Mouse (Mus musculus) naive thymus-derived CD4-positive, alpha-beta T cell, adult 2 months (primary cell): Measurements from ENCODE around the gene Cfd.

Experiments used
- DNase-seq: peaks from one replicate; pipeline ENCODE4 v3.0.0-alpha.2; 2011; ENCODE audit warnings: low read depth

The Cfd gene

GRCm38 (mm10) chr10:79890670-79891069 is at the start of gene Cfd:
Gene Cfd (plus strand): TSS chr10:79890853.
- no peak for DNase-seq

- no peak for DNase-seq
These were observed 48.3 kb upstream of the Cfd start for GRCm38 (mm10) chr10:79842322-79842721.

DNA sequence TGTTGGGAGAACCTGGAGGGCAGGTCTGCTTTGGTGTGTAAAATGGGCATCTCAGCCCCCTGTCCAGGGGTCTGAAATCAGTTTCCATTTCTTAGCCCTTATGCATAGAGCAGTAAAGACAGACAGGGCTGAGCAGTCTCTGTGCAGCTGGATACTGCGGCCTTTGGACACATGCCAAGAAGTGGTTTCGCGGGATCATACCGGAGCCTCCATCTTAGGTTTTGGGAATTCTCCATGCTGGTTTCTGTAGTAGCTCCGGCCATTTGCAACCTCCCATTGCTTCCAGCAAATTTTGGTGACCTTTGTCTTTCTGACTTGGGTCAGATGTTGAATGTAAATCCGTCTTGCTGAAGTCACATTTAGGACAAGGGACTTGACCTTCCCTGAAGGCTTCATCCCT is 47.2 kb upstream of the Cfd start:
- no peak for DNase-seq

DNA sequence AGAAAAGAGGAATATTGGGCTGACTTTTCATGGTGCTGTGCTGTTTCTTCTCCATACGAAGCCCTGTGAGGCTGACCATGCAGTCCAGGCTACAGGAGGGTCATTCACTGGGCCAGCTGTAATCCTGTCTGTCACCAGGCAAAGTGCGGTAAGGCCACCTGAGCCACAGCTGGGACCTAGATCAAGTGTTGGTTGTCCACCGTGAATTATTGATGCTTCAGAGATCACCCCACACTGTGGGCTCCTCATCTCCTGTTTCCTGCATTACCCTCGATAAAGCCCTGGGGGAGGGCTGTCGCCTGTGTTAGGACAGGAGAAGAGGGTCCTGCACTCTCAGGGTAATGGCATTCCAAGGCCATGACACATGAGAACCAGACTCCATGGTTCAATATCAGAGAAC is 44.1 kb upstream of the Cfd start:
- no peak for DNase-seq

DNA sequence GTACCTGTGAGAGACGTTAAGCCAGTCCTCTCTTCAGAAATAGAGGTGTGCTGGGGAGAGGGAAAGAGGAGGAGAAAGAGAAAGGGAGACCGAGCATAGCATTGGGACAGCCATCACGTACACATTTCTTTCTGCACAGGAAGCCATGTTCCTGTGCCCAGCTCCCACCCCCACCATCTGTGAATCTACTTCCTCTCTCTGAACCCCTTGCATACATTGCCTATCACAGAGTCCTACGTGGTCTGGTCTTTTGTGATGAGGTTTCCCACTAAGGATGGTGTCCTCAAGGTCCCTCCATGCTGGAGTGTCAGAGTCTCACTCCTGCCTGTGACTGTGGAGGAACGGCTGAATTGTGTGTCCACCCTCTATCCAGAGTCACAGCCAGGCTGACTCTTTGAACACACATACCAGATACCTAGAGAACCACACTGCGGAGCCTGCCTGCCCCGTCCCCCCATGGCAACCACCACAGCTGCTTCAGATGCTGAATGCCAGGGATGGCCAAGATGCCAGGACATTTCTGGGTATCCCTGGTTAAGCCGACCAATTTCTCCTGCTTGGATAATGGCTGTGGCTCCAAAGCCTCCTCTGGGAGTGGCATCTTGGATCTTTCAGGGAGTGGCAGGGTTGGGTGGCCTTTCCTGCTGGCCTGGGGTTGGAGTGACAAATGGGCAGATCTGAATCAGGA is 40.6 kb upstream of the Cfd start:
- peak; percentile 65 for DNase-seq

DNA sequence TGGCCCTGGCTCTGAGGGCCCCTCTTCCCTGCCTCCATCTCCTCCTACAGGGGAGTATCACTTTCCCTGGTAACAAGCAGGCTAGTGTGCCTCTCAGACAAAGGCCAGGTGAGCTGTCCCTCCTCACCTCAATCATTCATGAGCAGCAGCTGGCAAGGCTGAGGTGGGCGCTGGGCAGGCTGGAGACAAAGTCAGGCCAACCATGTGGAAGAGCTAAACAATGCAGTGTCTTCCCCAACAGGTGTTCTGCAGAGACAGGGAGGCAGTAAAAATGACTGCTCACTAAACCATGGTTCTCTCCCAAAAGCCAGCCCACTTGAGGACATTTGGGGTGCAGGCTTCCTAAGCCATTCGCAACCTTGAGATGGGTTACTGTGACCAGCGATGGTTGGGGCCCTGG is 39.0 kb upstream of the Cfd start:
- DNase-seq: peak; percentile 29

DNA sequence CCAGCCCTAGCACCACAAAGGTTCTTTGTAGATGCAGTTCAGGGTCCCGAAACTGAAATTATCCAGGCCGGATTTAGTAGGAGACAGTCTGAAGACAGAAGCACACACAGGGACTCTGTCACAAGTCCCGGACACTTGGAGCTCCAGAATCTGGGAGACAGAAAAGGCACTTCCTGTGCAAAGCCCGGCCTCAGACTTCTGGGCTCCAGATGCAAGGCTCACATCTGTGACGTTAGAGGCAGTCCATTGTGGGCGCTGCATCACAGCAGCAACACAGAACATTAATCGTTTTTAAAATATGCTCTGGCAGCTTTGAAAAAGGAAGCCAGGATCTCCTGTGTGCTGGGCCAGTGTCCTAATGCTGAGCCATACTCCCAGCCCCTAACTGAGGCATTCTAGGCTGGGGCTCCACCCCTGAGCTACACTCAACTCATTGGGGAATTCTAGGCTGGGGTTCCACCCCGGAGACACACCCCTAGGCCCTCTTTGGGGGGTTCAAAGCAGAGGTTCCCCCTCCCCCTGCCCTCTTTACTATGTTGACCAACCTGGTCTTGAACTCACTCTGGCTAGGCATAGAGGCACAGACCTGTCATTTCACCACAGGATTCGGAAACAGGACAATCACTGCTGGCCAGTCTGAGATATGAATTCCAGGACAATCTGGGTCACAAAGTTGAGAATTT is 38.4 kb upstream of the Cfd start:
- peak; percentile 64 for DNase-seq

DNA sequence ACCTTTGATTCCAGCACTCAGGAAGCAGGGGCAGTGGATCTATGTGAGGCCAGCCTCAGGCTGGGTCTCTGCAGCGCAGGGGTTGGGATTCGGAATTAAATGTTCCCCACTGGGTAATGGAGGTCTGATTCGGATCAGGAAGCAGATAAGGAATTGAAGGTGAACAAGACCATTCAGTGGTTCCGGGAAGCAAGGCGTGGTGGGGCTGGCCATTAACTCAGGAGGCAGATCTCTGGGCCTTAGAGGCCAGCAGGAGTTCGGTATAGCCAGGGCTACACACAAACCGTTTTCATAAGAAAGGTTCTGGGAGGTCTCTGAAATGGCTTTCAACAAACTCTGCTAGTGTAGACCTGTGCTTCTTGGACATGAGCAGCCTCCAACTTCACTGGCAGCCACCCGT is 37.8 kb upstream of the Cfd start:
- no peak for DNase-seq

DNA sequence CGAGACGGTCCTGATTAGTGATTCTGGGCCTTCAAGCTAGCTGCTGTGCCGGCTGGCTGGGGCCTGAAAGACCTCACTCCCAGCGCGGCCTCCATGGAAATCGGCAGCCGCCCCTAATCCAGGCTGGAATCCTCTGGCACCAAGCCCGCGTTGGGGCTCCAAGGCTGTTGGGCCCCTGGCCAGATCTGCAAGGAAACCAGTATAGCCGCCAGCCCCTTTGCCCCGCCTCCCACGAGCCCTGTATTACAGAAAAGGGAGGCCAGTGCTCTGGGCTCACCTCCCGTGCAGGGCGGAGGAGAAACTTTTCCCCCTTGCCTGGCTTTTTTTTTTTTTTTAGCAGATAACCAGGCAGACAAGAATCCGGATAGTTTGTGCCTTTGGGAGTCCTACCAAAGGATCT is 37.3 kb upstream of the Cfd start:
- no peak for DNase-seq

- DNase-seq: peak; percentile 100
These were observed 36.5 kb upstream of the Cfd start, which contains the start of gene Ptbp1 for GRCm38 (mm10) chr10:79853860-79854795. Gene Ptbp1 (plus strand): TSS chr10:79854427.

GRCm38 (mm10) chr10:79854801-79855541 is 35.7 kb upstream of the Cfd start:
- DNase-seq: peak; percentile 89

- DNase-seq: peak; percentile 61
These were observed 35.0 kb upstream of the Cfd start for GRCm38 (mm10) chr10:79855558-79856184.

DNA sequence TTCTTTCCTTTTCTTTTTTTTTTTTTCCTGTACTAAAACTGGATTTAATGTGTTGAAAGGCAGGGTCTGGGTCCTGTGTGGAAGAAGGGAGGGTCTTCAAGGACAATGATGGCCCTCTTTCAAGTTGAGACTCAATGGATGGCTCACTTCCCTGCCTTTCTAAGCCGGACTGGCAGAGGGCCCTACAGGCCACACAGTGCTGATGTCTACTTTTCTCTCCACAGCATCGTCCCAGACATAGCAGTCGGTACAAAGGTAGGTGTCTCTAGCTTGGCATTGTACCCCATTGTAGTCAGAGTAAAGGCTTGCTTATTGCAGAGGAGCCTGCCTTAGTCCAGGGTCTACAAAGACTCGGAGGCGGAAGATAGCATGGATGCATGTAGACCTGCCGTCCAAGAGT is 34.4 kb upstream of the Cfd start:
- peak; percentile 32 for DNase-seq

DNA sequence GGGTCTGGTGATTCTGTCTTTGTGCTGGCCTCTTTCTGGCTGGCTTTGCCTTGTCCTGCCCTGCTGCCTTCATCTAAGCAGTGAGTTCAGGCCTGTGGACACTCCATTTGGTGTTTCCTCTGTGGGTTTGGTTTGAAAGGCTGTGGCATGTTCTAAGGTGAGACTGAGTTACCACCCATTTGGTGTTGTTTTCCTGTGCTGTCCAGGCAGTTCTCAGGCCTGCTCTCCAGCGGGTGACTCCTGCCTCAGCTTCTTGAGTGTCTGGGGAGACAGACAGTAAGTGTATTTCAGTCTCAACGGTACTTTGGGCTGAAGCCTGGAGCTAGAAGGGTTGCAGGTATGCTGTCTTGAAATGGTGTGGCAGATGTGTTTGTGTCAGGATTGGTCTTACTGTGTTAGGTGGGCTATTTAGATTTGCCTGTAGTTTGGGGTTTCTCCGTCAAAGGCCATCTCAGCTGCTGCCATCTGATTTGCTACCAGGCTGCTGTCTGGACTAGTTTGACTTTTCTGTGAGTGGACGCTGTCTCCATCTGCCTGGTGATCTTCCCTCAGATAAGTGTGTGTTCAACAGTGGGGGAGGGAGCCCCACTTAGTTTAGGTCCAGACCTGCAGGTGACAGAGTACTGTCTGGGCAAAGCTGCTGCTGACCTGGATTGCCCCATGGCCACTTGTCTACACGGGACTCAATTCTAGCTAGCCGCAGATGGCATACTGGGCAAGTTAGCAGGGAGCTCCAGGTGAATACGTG is 33.8 kb upstream of the Cfd start:
- DNase-seq: peak; percentile 36

- peak; percentile 78 for DNase-seq
These were observed 33.2 kb upstream of the Cfd start for GRCm38 (mm10) chr10:79857452-79857811.

GRCm38 (mm10) chr10:79857894-79858293 is 32.8 kb upstream of the Cfd start:
- DNase-seq: no peak

GRCm38 (mm10) chr10:79858416-79859074 is 32.1 kb upstream of the Cfd start:
- DNase-seq: peak; percentile 38

GRCm38 (mm10) chr10:79859116-79859515 is 31.5 kb upstream of the Cfd start:
- DNase-seq: no peak

DNA sequence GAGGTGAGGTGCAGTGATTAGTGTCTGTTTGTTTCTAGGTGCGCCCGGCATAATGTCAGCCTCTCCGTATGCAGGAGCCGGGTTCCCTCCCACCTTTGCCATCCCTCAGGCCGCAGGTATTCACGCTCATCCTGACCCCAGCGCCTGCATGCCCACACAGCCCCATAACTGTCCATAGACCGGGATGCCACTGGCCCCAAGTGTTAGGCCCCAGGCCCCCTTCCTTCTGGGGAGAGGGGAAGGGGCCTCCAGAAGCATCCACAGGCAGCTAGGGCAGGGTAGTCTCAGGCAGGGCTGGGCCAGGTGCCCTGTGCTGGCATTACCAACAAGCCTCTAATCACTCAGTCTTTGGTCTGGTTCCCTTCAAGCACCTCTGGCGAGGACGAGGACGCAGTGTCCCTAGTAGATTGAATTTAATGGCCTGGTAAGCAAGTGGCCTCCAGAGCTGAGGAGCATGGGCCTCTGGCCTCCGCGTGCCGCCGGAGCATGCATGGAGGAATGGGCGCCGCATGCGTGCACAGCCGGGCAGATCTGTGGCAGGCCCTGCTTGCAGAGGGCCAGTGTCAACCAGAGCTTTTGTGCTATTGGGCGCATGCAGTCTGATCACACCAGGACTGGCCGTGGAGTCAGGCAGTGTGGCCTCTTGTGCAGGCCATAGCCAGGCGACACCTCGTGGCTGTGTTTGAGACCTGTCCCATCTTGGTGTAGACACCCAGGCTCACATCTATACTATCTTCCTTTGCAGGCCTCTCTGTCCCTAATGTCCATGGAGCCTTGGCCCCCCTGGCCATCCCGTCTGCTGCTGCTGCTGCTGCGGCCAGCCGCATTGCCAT is 30.4 kb upstream of the Cfd start:
- DNase-seq: peak; percentile 21
